Mouse (Mus musculus) lung, postnatal 0 days (tissue): ENCODE measurements at regions not wholly inside any gene's neighbourhood (a gene's known extent, or its start where the extent isn't known, plus 50 kb on each side); places are given as distances from the start of the nearest gene placed in this dataset.

Source experiments
- CTCF ChIP-seq: IDR thresholded peaks from 2 replicates; pipeline ENCODE4 v1.5.1; 2016; ENCODE audit warnings: antibody characterized with exemption, mild to moderate bottlenecking
- EP300 ChIP-seq: IDR thresholded peaks from 2 replicates; pipeline ENCODE4 v1.6.1; 2016; ENCODE audit warnings: antibody characterized with exemption, mild to moderate bottlenecking, control low read depth

DNA sequence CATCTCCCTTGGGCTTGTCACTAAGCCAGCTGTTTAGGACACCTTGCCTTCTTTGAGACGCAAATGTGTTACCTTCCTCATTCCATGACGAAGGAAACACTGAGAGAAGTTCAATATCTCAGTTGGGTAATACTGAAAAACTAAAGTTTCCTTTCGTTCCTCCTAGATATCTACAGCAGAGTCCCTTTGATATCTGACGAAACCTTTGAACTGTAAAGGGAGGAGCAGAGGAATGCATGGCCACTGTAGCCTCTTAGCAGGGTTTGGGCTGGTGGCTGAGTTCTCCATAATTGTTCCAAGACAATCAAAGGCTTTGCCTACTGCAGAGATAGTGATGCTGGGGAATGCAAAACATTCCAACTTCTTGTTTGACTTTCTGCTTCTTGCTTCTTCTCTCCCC lies 243.5 kb upstream of the Shh start:
- TF ChIP-seq EP300: no peak
- TF ChIP-seq CTCF: no peak
